Mouse (Mus musculus) MEL (cell line): ENCODE measurements around the gene Gnai2. TPM values are rescaled to one million over a fixed set of nuclear protein-coding genes. Genes with fewer than 3 reads are reported as not detected.

Experiments used
- DNase-seq: peaks from one replicate; pipeline ENCODE4 v3.0.0; 2011; ENCODE audit warnings: low read depth, low spot score
- H3K27ac ChIP-seq: 2 replicates; pipeline ENCODE4 v1.5.1; 2012; ENCODE audit warnings: low read depth, mild to moderate bottlenecking, control low read depth, low read length, moderate library complexity; ENCODE audit not compliant: control insufficient read depth
- H3K27me3 ChIP-seq, 2 experiments: fragments of 150-350 bp in 1 of 2; sonication (generic) in 1 of 2; 2 replicates each; pipeline ENCODE4 v1.6.1; 2012; ENCODE audit warnings: low read length in 2 of 2, mild to moderate bottlenecking in 2 of 2, improper control_type of control experiment in 1 of 2, moderate library complexity in 1 of 2; ENCODE audit not compliant: insufficient read depth in 2 of 2, control insufficient read depth in 1 of 2
- H3K36me3 ChIP-seq, 2 experiments: 2 replicates each; pipeline ENCODE4 v1.6.1; 2012 to 2014; ENCODE audit warnings: low read length in 2 of 2, improper control_type of control experiment in 1 of 2, inconsistent platforms in 1 of 2, mild to moderate bottlenecking in 1 of 2; ENCODE audit not compliant: insufficient read depth in 2 of 2, control insufficient read depth in 1 of 2
- H3K4me1 ChIP-seq, 2 experiments: fragments of 150-350 bp in 1 of 2; sonication (generic) in 1 of 2; 2 replicates each; pipeline ENCODE4 v1.6.1; 2012; ENCODE audit warnings: low read length in 2 of 2, improper control_type of control experiment in 1 of 2, mild to moderate bottlenecking in 1 of 2; ENCODE audit not compliant: insufficient read depth in 2 of 2, control insufficient read depth in 1 of 2
- H3K4me3 ChIP-seq, 2 experiments: fragments of 150-350 bp in 1 of 2; sonication (generic) in 1 of 2; 2 replicates each; pipeline ENCODE4 v1.5.1; 2012; ENCODE audit warnings: low read depth in 2 of 2, low read length in 2 of 2, mild to moderate bottlenecking in 2 of 2, moderate library complexity in 2 of 2, control low read depth in 1 of 2, improper control_type of control experiment in 1 of 2; ENCODE audit not compliant: control insufficient read depth in 1 of 2, insufficient read depth in 1 of 2
- H3K79me2 ChIP-seq: 2 replicates; pipeline ENCODE4 v1.6.1; 2012; ENCODE audit warnings: mild to moderate bottlenecking, low read length, moderate library complexity; ENCODE audit not compliant: control insufficient read depth, poor library complexity, insufficient read depth
- H3K9ac ChIP-seq: 2 replicates; pipeline ENCODE4 v1.6.1; 2012; ENCODE audit warnings: low read depth, mild to moderate bottlenecking, control low read depth, low read length, moderate library complexity; ENCODE audit not compliant: control insufficient read depth, poor library complexity, severe bottlenecking
- H3K9me3 ChIP-seq: fragments of 150-350 bp; sonication (generic); replicated peaks from 2 replicates; pipeline ENCODE4 v1.6.1; 2012; ENCODE audit warnings: mild to moderate bottlenecking, low read length, improper control_type of control experiment, moderate library complexity; ENCODE audit not compliant: insufficient read depth
- BHLHE40 ChIP-seq: IDR thresholded peaks from 2 replicates; pipeline ENCODE4 v1.6.1; 2012; ENCODE audit warnings: low read depth, mild to moderate bottlenecking, inconsistent platforms, low read length, improper control_type of control experiment, borderline replicate concordance
- CHD1 ChIP-seq: IDR thresholded peaks from 2 replicates; pipeline ENCODE4 v1.6.1; 2012; ENCODE audit warnings: low read depth, mild to moderate bottlenecking, inconsistent platforms, low read length, improper control_type of control experiment
- CHD2 ChIP-seq: IDR thresholded peaks from 2 replicates; pipeline ENCODE4 v1.6.1; 2011; ENCODE audit warnings: low read length, improper control_type of control experiment
- CTCF ChIP-seq, 3 experiments: IDR thresholded peaks in 2 of 3; conservative IDR thresholded peaks in 1 of 3; 2 replicates each; pipeline ENCODE4 v1.5.1; 2011 to 2012; ENCODE audit warnings: low read length in 3 of 3, low read depth in 2 of 3, mild to moderate bottlenecking in 2 of 3, improper control_type of control experiment in 1 of 3, inconsistent platforms in 1 of 3, mixed read lengths in 1 of 3, moderate library complexity in 1 of 3; ENCODE audit not compliant: control insufficient read depth in 1 of 3, insufficient read depth in 1 of 3, poor library complexity in 1 of 3, severe bottlenecking in 1 of 3
- E2F4 ChIP-seq: IDR thresholded peaks from 2 replicates; pipeline ENCODE4 v1.6.1; 2011; ENCODE audit warnings: low read depth, low read length, improper control_type of control experiment, borderline replicate concordance
- ELF1 ChIP-seq: IDR thresholded peaks from 2 replicates; pipeline ENCODE4 v1.6.1; 2014; ENCODE audit warnings: low read depth, mild to moderate bottlenecking, inconsistent platforms, low read length, improper control_type of control experiment, moderate library complexity
- EP300 ChIP-seq, 2 experiments: IDR thresholded peaks; 2 replicates each; pipeline ENCODE4 v1.6.1; 2011; ENCODE audit warnings: improper control_type of control experiment in 2 of 2, low read length in 2 of 2, low read depth in 1 of 2, mild to moderate bottlenecking in 1 of 2
- ETS1 ChIP-seq: IDR thresholded peaks from 2 replicates; pipeline ENCODE4 v1.6.1; 2012; ENCODE audit warnings: low read depth, mild to moderate bottlenecking, inconsistent platforms, low read length, improper control_type of control experiment, moderate library complexity
- GABPA ChIP-seq: IDR thresholded peaks from 2 replicates; pipeline ENCODE4 v1.6.1; 2012; ENCODE audit warnings: low read depth, mild to moderate bottlenecking, inconsistent platforms, low read length, improper control_type of control experiment, moderate library complexity
- GATA1 ChIP-seq: IDR thresholded peaks from 2 replicates; pipeline ENCODE4 v1.6.1; 2011; ENCODE audit warnings: low read depth, low read length, improper control_type of control experiment
- HCFC1 ChIP-seq: IDR thresholded peaks from 2 replicates; pipeline ENCODE4 v1.6.1; 2012; ENCODE audit warnings: low read depth, mild to moderate bottlenecking, inconsistent platforms, low read length, improper control_type of control experiment, moderate library complexity
- JUND ChIP-seq: IDR thresholded peaks from 2 replicates; pipeline ENCODE4 v1.6.1; 2011; ENCODE audit warnings: low read depth, mild to moderate bottlenecking, improper control_type of control experiment, low read length
- KAT2A ChIP-seq: conservative IDR thresholded peaks from 2 replicates; pipeline ENCODE4 v1.6.1; 2012; ENCODE audit warnings: low read depth, low read length, improper control_type of control experiment, inconsistent platforms
- MAFK ChIP-seq: IDR thresholded peaks from 2 replicates; pipeline ENCODE4 v1.6.1; 2011; ENCODE audit warnings: low read depth, mild to moderate bottlenecking, low read length, improper control_type of control experiment, borderline replicate concordance
- MAX ChIP-seq: IDR thresholded peaks from 2 replicates; pipeline ENCODE4 v1.6.1; 2011; ENCODE audit warnings: low read length, improper control_type of control experiment
- MAZ ChIP-seq: IDR thresholded peaks from 2 replicates; pipeline ENCODE4 v1.6.1; 2012; ENCODE audit warnings: low read depth, mild to moderate bottlenecking, inconsistent platforms, low read length, improper control_type of control experiment
- MEF2A ChIP-seq: IDR thresholded peaks from 2 replicates; pipeline ENCODE4 v1.6.1; 2014; ENCODE audit warnings: low read depth, mild to moderate bottlenecking, inconsistent platforms, low read length, improper control_type of control experiment; ENCODE audit not compliant: poor library complexity, insufficient replicate concordance, severe bottlenecking; ENCODE audit errors: extremely low read depth
- MXI1 ChIP-seq: IDR thresholded peaks from 2 replicates; pipeline ENCODE4 v1.6.1; 2011; ENCODE audit warnings: mild to moderate bottlenecking, low read depth, low read length, improper control_type of control experiment
- MYB ChIP-seq: IDR thresholded peaks from 2 replicates; pipeline ENCODE4 v1.6.1; 2011; ENCODE audit warnings: mild to moderate bottlenecking, low read depth, low read length, improper control_type of control experiment
- MYC ChIP-seq: IDR thresholded peaks from 2 replicates; pipeline ENCODE4 v1.6.1; 2011; ENCODE audit warnings: low read depth, mild to moderate bottlenecking, low read length, improper control_type of control experiment, moderate library complexity
- NELFE ChIP-seq: IDR thresholded peaks from 2 replicates; pipeline ENCODE4 v1.6.1; 2011; ENCODE audit warnings: low read depth, low read length, improper control_type of control experiment
- NRF1 ChIP-seq: IDR thresholded peaks from 2 replicates; pipeline ENCODE4 v1.6.1; 2014; ENCODE audit warnings: low read depth, mild to moderate bottlenecking, inconsistent platforms, low read length, improper control_type of control experiment, moderate library complexity; ENCODE audit not compliant: poor library complexity, insufficient read depth, severe bottlenecking
- POLR2A ChIP-seq, 2 experiments: IDR thresholded peaks; 2 replicates each; pipeline ENCODE4 v1.6.1; 2011 to 2012; ENCODE audit warnings: low read length in 2 of 2, mild to moderate bottlenecking in 2 of 2, control low read depth in 1 of 2, improper control_type of control experiment in 1 of 2, low read depth in 1 of 2, moderate library complexity in 1 of 2; ENCODE audit not compliant: control insufficient read depth in 1 of 2, insufficient read depth in 1 of 2, poor library complexity in 1 of 2
- POLR2AphosphoS2 ChIP-seq: IDR thresholded peaks from 2 replicates; pipeline ENCODE4 v1.6.1; 2011; ENCODE audit warnings: low read length, improper control_type of control experiment
- RAD21 ChIP-seq: IDR thresholded peaks from 2 replicates; pipeline ENCODE4 v1.6.1; 2011; ENCODE audit warnings: mild to moderate bottlenecking, low read depth, low read length, improper control_type of control experiment
- RCOR1 ChIP-seq: IDR thresholded peaks from 2 replicates; pipeline ENCODE4 v1.6.1; 2012; ENCODE audit warnings: low read depth, mild to moderate bottlenecking, inconsistent platforms, low read length, improper control_type of control experiment
- SMC3 ChIP-seq: IDR thresholded peaks from 2 replicates; pipeline ENCODE4 v1.6.1; 2011; ENCODE audit warnings: low read depth, low read length, improper control_type of control experiment
- TAL1 ChIP-seq: IDR thresholded peaks from 2 replicates; pipeline ENCODE4 v1.6.1; 2012; ENCODE audit warnings: mild to moderate bottlenecking, inconsistent platforms, low read length, moderate library complexity, mixed read lengths
- TBP ChIP-seq: IDR thresholded peaks from 2 replicates; pipeline ENCODE4 v1.8.0; 2011; ENCODE audit warnings: low read depth, low read length, improper control_type of control experiment
- TCF12 ChIP-seq: IDR thresholded peaks from 2 replicates; pipeline ENCODE4 v1.6.1; 2014; ENCODE audit warnings: low read depth, mild to moderate bottlenecking, inconsistent platforms, low read length, improper control_type of control experiment, moderate library complexity
- UBTF ChIP-seq: IDR thresholded peaks from 2 replicates; pipeline ENCODE4 v1.6.1; 2012; ENCODE audit warnings: low read depth, mild to moderate bottlenecking, inconsistent platforms, low read length, improper control_type of control experiment, moderate library complexity, borderline replicate concordance; ENCODE audit not compliant: insufficient read depth
- USF1 ChIP-seq: IDR thresholded peaks from 2 replicates; pipeline ENCODE4 v1.6.1; 2014; ENCODE audit warnings: low read depth, mild to moderate bottlenecking, inconsistent platforms, low read length, improper control_type of control experiment, moderate library complexity
- USF2 ChIP-seq, 2 experiments: IDR thresholded peaks; 2 replicates each; pipeline ENCODE4 v1.6.1; 2011 to 2012; ENCODE audit warnings: improper control_type of control experiment in 2 of 2, low read length in 2 of 2, borderline replicate concordance in 1 of 2, inconsistent platforms in 1 of 2, low read depth in 1 of 2, mild to moderate bottlenecking in 1 of 2; ENCODE audit not compliant: insufficient read depth in 1 of 2
- ZC3H11A ChIP-seq: IDR thresholded peaks from 2 replicates; pipeline ENCODE4 v1.6.1; 2012; ENCODE audit warnings: low read depth, mild to moderate bottlenecking, inconsistent platforms, low read length, improper control_type of control experiment
- ZKSCAN1 ChIP-seq: IDR thresholded peaks from 2 replicates; pipeline ENCODE4 v1.6.1; 2012; ENCODE audit warnings: low read depth, mild to moderate bottlenecking, inconsistent platforms, low read length, improper control_type of control experiment, moderate library complexity
- ZMIZ1 ChIP-seq: IDR thresholded peaks from 2 replicates; pipeline ENCODE4 v1.6.1; 2012; ENCODE audit warnings: low read depth, mild to moderate bottlenecking, inconsistent platforms, low read length, improper control_type of control experiment, moderate library complexity
- polyA plus RNA-seq, 2 experiments: library from polyadenylated mRNA; stranded (reverse) in 1 of 2; unstranded in 1 of 2; fragments of >175 nt in 1 of 2; fragments of >200 nt in 1 of 2; gene quantifications; 2 replicates each; pipeline versions ENCODE4 v1.2.1 to v1.2.4; 2012; ENCODE audit warnings: low replicate concordance in 2 of 2, low read depth in 1 of 2; ENCODE audit not compliant: insufficient read length in 2 of 2, insufficient read depth in 1 of 2, missing spikeins in 1 of 2
- total RNA-seq: library from RNA; depleted of rRNA; stranded (reverse); fragments of 300-350 nt; gene quantifications from 2 replicates; pipeline ENCODE4 v1.2.3, GENCODE M21; 2012

Gene Gnai2
- total and polyA plus RNA-seq, 3 experiments: 129 to 335 (median 137) TPM

- H3K27ac ChIP-seq: peak overlapping the region; percentile 21; the same call in 1 of the 2 replicates
- H3K9me3 ChIP-seq: no peaks in the 10 kb centered on the region
- peak overlapping the region; percentile 68 for H3K9ac ChIP-seq
- no peaks in the 10 kb centered on the region for H3K27me3 ChIP-seq
- H3K79me2 ChIP-seq: no peaks in the 10 kb centered on the region; the same call in 1 of the 2 replicates
- H3K36me3 ChIP-seq: peaks cover 0 to 7% of the 10 kb centered on the region in 2 experiments; a peak in 2 of 4 replicates
- H3K4me1 ChIP-seq: peaks cover 0 to 24% of the 10 kb centered on the region in 2 experiments; a peak in 3 of 4 replicates
- peak; percentile 97 for DNase-seq
- peak overlapping the region; percentile 64 to 82 for H3K4me3 ChIP-seq
- no peak for TF ChIP-seq MYB
- TF ChIP-seq TAL1: no peak
- no peak for TF ChIP-seq ETS1
- TF ChIP-seq MXI1: 0 out of 2 replicates have a peak, but pooled peaks have one; percentile 45
- TF ChIP-seq MAFK: no peak
- TF ChIP-seq POLR2A (IDR thresholded peaks at IDR 0.05; ENCODE audit: control insufficient read depth in 1 of 2, insufficient read depth in 1 of 2, low read depth in 1 of 2, low read length in 2 of 2, poor library complexity in 1 of 2): peak; percentile 59 to 92; a peak in 3 of 4 replicates
- peak; percentile 75; the same call in 1 of the 2 replicates for TF ChIP-seq ZMIZ1
- TF ChIP-seq RAD21: peak; percentile 87
- no peak for TF ChIP-seq GATA1
- TF ChIP-seq MEF2A: no peak
- no peak for TF ChIP-seq UBTF
- TF ChIP-seq TBP: peak; percentile 72; the same call in 1 of the 2 replicates
- TF ChIP-seq MAX: no peak
- TF ChIP-seq ZKSCAN1: no peak
- TF ChIP-seq BHLHE40: no peak
- TF ChIP-seq HCFC1: peak; percentile 81
- TF ChIP-seq POLR2AphosphoS2: peak; percentile 78; the same call in 1 of the 2 replicates
- TF ChIP-seq GABPA: no peak
- peak; percentile 45; the same call in 1 of the 2 replicates for TF ChIP-seq TCF12
- no peak for TF ChIP-seq CHD1
- TF ChIP-seq RCOR1: no peak
- TF ChIP-seq MYC: no peak
- no peak for TF ChIP-seq MAZ
- no peak for TF ChIP-seq EP300 (IDR thresholded peaks at IDR 0.05; ENCODE audit: low read depth in 1 of 2, low read length in 2 of 2)
- peak; percentile 85 for TF ChIP-seq NELFE
- no peak; the same call in 1 of the 2 replicates for TF ChIP-seq E2F4
- TF ChIP-seq ELF1: peak; percentile 94
- no peak for TF ChIP-seq JUND
- no peak for TF ChIP-seq CHD2
- no peak for TF ChIP-seq USF1
- TF ChIP-seq ZC3H11A: peak; percentile 83
- TF ChIP-seq CTCF (IDR thresholded peaks at IDR 0.05 in 2 of 3, conservative IDR thresholded peaks at IDR 0.05 in 1 of 3; ENCODE audit: control insufficient read depth in 1 of 3, insufficient read depth in 1 of 3, low read depth in 2 of 3, low read length in 3 of 3, poor library complexity in 1 of 3, severe bottlenecking in 1 of 3): peak; percentile 83 to 99 (median 99)
- TF ChIP-seq USF2 (IDR thresholded peaks at IDR 0.05; ENCODE audit: borderline replicate concordance in 1 of 2, insufficient read depth in 1 of 2, low read depth in 1 of 2, low read length in 2 of 2): no peak
- TF ChIP-seq SMC3: peak; percentile 93
- TF ChIP-seq NRF1: no peak
- no peak for TF ChIP-seq KAT2A
Measured at GRCm38 (mm10) chr9:107644495-107645152, 9.5 kb upstream of the Gnai2 start.
